Mouse (Mus musculus): ENCODE results near the gene Uhmk1. TPM values are rescaled to one million over a fixed set of nuclear protein-coding genes. Genes with fewer than 3 reads are reported as not detected.

The Uhmk1 gene
- total and polyA plus RNA-seq, 3 experiments, result 19.5 to 43.9 (median 28.9) TPM

- TF ChIP-seq ZC3H11A (IDR thresholded peaks at IDR 0.05; ENCODE audit: low read depth, low read length) (no peak), TCF12 (IDR thresholded peaks at IDR 0.05; ENCODE audit: low read depth, low read length) (peak; percentile 50), TAL1 (IDR thresholded peaks at IDR 0.05; ENCODE audit: low read length) (no peak), ELF1 (IDR thresholded peaks at IDR 0.05; ENCODE audit: low read depth, low read length) (peak; percentile 78), ZMIZ1 (IDR thresholded peaks at IDR 0.05; ENCODE audit: low read depth, low read length) (no peak)
Measured at GRCm38 (mm10) chr1:170147651-170148448, 67.3 kb downstream of the Uhmk1 start (continued).

- Histone ChIP-seq H3K79me2 (ENCODE audit: control insufficient read depth, insufficient read depth, low read length, poor library complexity) (no peaks in the 10 kb centered on the region), H3K4me3 (ENCODE audit: control insufficient read depth in 1 of 2, insufficient read depth in 1 of 2, low read depth in 2 of 2, low read length in 2 of 2) (no peak overlapping the region), H3K9ac (ENCODE audit: control insufficient read depth, low read depth, low read length, poor library complexity, severe bottlenecking) (no peak overlapping the region), H3K27me3 (ENCODE audit: control insufficient read depth in 1 of 2, insufficient read depth in 2 of 2, low read length in 2 of 2) (no peaks in the 10 kb centered on the region), H3K27ac (ENCODE audit: control insufficient read depth, low read depth, low read length) (no peak overlapping the region), H3K36me3 (ENCODE audit: control insufficient read depth in 1 of 2, insufficient read depth in 2 of 2, low read length in 2 of 2) (peaks cover 35 to 55% of the 10 kb centered on the region in 2 experiments), H3K9me3 (replicated peaks; ENCODE audit: insufficient read depth, low read length) (no peaks in the 10 kb centered on the region), H3K4me1 (ENCODE audit: control insufficient read depth in 1 of 2, insufficient read depth in 2 of 2, low read length in 2 of 2) (peaks cover 27% of the 10 kb centered on the region in 2 experiments)
- no peak for DNase-seq (ENCODE audit: low read depth, low spot score)
- TF ChIP-seq MAZ (IDR thresholded peaks at IDR 0.05; ENCODE audit: low read depth, low read length) (no peak), TBP (IDR thresholded peaks at IDR 0.05; ENCODE audit: low read depth, low read length) (no peak), ZKSCAN1 (IDR thresholded peaks at IDR 0.05; ENCODE audit: low read depth, low read length) (no peak)
Measured at GRCm38 (mm10) chr1:170145606-170146005, 69.6 kb downstream of the Uhmk1 start.

Other genes starting within 250 kb of the Uhmk1 start
- 2.5 and 4.8 TPM in 2 replicates for gene Hsd17b7, start 246.2 kb downstream of the Uhmk1 start, total RNA-seq (2012; rRNA removed)
- gene Hsd17b7, start 246.2 kb downstream of the Uhmk1 start, polyA plus RNA-seq (2012; ENCODE audit: insufficient read depth in 1 of 2, insufficient read length in 2 of 2, low read depth in 1 of 2, low replicate concordance in 2 of 2, missing spikeins in 1 of 2), result 1 to 10 TPM in 1 of 2 experiments, not detected in 1; 5.7 TPM
- gene Ddr2, start 104.6 kb downstream of the Uhmk1 start, total RNA-seq (2012; rRNA removed), result not detected in 2 replicates
- under 1 TPM in 1 of 2 experiments, not detected in 1; 0.04 TPM for gene Ddr2, start 104.6 kb downstream of the Uhmk1 start, polyA plus RNA-seq (2012; ENCODE audit: insufficient read depth in 1 of 2, insufficient read length in 2 of 2, low read depth in 1 of 2, low replicate concordance in 2 of 2, missing spikeins in 1 of 2)
- 74.5 and 87.3 TPM in 2 replicates for gene Uap1, start 40.4 kb downstream of the Uhmk1 start, total RNA-seq (2012; rRNA removed)
- 10 to 100 TPM in 1 of 2 experiments, not detected in 1; 80.8 TPM for gene Uap1, start 40.4 kb downstream of the Uhmk1 start, polyA plus RNA-seq (2012; ENCODE audit: insufficient read depth in 1 of 2, insufficient read length in 2 of 2, low read depth in 1 of 2, low replicate concordance in 2 of 2, missing spikeins in 1 of 2)
- gene Sh2d1b2, start 17.4 kb upstream of the Uhmk1 start, total RNA-seq (2012; rRNA removed), result not detected in 2 replicates
- not detected for gene Sh2d1b2, start 17.4 kb upstream of the Uhmk1 start, polyA plus RNA-seq (2012; ENCODE audit: insufficient read depth in 1 of 2, insufficient read length in 2 of 2, low read depth in 1 of 2, low replicate concordance in 2 of 2, missing spikeins in 1 of 2)
- gene Sh2d1b1, start 61.9 kb upstream of the Uhmk1 start, total RNA-seq (2012; rRNA removed), result not detected in 2 replicates
- not detected for gene Sh2d1b1, start 61.9 kb upstream of the Uhmk1 start, polyA plus RNA-seq (2012; ENCODE audit: insufficient read depth in 1 of 2, insufficient read length in 2 of 2, low read depth in 1 of 2, low replicate concordance in 2 of 2, missing spikeins in 1 of 2)
- 0.19 and 0.20 TPM in 2 replicates for gene Gm7694, start 90.9 kb upstream of the Uhmk1 start, total RNA-seq (2012; rRNA removed)
- 1 to 10 TPM in 1 of 2 experiments, not detected in 1; 1.1 TPM for gene Gm7694, start 90.9 kb upstream of the Uhmk1 start, polyA plus RNA-seq (2012; ENCODE audit: insufficient read depth in 1 of 2, insufficient read length in 2 of 2, low read depth in 1 of 2, low replicate concordance in 2 of 2, missing spikeins in 1 of 2)
- not detected in 2 replicates for gene Spata46, start 93.4 kb upstream of the Uhmk1 start, total RNA-seq (2012; rRNA removed)
- gene Spata46, start 93.4 kb upstream of the Uhmk1 start, polyA plus RNA-seq (2012; ENCODE audit: insufficient read depth in 1 of 2, insufficient read length in 2 of 2, low read depth in 1 of 2, low replicate concordance in 2 of 2, missing spikeins in 1 of 2), result under 1 TPM in 1 of 2 experiments, not detected in 1; 0.13 TPM